Mouse (Mus musculus): ENCODE data around the gene Mzf1. TPM values are rescaled to one million over a fixed set of nuclear protein-coding genes. Genes with fewer than 3 reads are reported as not detected.

Gene Mzf1
- total RNA-seq, 2 experiments from 2014 or later, result 0.51 to 0.92 TPM

DNA sequence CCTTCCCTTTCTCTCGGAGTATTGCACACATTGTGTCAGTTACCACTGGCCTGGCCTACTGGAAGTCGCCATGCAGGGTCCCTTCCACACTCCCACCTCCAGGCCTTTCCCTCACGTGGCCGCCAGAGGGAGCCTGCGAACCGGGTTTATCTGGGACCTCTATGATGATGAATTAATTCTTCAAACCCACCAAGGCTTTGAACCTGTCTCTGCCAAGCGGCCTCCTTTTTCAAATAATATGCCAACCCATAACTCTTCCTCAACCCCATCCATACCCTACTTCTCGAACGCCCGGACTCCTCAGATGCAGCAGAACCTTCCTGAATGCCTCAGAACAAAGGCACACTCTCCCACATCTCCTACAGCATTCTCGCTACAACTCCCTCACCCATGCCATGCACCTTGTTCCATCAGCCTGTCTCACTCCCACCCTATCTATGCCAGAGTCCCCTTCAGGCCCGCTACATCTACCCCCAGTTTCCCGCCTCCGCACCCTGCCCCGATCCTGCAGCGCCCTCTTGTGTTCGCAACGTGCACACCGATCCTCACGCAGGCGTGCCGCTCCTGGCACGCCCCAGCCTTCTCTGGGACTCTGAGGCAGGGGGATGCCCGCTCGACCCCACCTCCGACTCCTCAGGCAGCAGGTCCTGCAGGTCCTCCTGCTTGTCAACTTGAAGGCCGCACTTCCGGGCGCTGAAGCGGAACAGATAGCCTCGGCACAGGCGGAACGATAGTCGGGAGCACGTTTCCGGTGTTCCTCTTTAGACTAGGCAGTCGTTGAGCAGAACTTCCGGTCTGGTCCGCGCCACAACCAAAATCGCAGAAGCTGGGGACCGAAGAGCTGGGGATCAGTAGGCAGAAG lies 45.2 kb downstream of the Mzf1 start:
- H3K27ac ChIP-seq, result peak overlapping the region; percentile 97
- intact Hi-C loops (cut with DNase I), result loop anchor here (1.0 kb wide), 2 partner anchors 37 to 99 kb away; no protein-coding TSS in a partner anchor
- peak; percentile 74 for TF ChIP-seq CTCF (IDR thresholded peaks at IDR 0.05)
- H3K4me3 ChIP-seq, result peak overlapping the region; percentile 80
- DNase-seq, result peak; percentile 93

DNA sequence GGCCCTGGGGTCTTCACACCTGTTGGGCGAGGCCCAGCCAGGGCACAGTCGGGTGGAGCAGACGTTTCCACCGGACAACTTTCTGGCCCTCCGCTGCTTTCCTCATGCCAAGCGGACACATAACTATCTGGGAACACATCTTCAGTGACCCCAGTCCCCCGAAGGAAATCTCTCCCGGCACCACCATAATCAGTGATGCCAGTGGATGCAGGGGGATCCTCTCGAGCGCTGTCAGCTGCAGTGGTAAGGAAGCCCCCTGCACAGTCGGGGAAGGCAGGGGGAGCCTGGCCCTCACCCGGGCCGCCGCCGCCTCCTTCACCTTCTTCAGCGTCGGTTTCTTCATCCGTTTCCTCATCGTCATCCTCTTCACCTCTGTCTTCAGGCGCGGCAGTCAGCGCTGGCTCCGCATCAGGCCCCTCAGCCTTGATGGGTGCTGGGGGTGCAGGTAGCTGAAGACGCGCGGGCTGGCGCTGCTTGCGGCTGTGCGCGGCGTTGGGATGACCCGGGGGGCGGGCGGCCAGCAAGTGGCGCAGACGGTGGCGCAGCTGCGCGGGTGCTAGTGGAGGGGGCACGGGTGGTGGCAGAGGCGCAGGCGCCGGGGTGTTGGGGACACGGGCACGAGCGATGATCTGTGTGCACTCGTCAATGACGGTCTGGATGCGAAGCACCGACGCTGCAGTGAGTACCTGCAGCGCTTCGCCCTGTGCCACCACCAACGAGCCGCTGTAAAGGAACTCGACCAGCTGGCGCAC lies 47.0 kb downstream of the Mzf1 start:
- Histone ChIP-seq H3K27ac (peak overlapping the region; percentile 63), H3K4me3 (peak overlapping the region; percentile 36)
- TF ChIP-seq CTCF (IDR thresholded peaks at IDR 0.05), result no peak
- intact Hi-C loops (cut with DNase I), result no loop called here
- peak; percentile 20 for DNase-seq

DNA sequence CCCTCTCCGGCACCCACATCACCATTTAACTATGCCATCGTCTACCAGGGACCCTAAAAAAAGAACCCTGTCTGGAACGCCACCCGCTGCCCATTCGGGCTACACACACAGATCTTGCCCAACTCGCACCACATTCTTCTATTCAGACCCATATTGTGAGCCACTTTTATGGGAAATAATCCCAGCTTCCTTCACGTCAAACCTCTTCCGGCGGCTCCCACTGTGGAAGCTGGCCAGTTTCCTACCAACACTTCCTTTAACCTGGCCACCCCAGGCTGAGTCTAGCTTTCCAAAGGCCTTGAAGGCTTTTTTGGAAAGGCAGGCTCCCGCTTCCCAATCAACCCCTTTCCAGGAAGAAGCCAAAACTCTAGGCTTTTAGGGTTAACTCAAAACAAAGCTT lies 48.0 kb downstream of the Mzf1 start:
- no peak for DNase-seq
- peak overlapping the region; percentile 36 for H3K4me3 ChIP-seq
- intact Hi-C loops (cut with DNase I), result no loop called here
- TF ChIP-seq CTCF (IDR thresholded peaks at IDR 0.05), result no peak
- peak overlapping the region; percentile 63 for H3K27ac ChIP-seq

DNA sequence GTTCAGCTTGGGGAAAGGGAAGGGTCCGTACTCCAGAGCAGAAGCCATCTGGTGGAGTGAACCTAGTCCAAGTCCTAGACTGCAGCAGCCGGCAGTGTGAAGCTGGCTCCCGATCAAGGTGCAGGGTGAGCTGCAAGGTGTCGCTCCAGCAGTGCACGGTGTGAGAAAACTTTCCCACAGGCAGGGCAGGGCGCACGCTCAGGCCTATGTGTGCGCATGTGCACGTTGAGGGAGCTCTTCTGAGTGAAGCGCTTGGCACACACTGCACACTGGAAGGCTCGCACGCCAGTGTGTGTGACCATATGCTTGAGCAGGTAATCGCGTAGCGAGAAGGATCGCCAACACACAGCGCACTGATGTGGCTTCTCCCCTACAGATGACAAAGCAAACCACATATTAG lies 48.6 kb downstream of the Mzf1 start:
- intact Hi-C loops (cut with DNase I), result no loop called here
- DNase-seq, result no peak
- peak overlapping the region; percentile 63 for H3K27ac ChIP-seq
- TF ChIP-seq CTCF (IDR thresholded peaks at IDR 0.05), result no peak
- peak overlapping the region; percentile 36 for H3K4me3 ChIP-seq

DNA sequence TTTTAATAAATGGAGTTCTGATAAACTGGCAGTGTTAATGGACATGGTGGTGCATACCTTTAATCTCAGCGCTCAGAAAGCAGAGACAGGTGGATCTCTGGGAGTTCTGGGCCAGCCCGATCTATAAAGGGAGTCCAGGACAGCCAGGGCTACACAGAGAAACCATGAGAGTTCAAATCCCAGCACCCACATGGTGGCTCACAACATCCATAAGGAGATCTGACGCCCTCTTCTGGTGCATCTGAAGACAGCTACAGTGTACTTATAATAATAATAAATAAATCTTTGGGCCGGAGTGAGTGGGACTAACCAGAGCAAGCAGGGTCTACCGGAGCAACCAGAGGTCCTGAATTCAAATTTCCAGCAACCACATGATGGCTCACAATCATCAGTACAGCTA lies 51.2 kb downstream of the Mzf1 start:
- no peak overlapping the region for H3K4me3 ChIP-seq
- no peak for DNase-seq
- no peak for TF ChIP-seq CTCF (IDR thresholded peaks at IDR 0.05)
- intact Hi-C loops (cut with DNase I), result no loop called here
- H3K27ac ChIP-seq, result no peak overlapping the region

DNA sequence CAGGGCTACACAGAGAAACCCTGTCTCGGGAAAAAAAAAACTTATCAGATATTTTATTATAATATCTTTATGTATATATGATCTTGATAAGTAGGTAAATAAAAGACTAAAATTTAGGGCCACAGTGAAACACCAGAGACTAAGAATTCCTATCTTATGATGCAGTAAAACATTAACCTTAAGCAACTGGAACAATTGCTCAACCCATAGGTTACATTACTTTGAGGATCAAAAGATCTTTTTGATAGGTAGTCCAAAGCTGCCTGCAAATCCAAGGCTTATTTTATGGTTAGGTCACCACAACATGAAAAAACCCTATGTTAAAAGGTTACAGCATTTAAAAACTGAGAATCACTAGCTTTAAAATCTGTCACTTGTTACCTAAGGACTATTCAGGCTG lies 53.0 kb downstream of the Mzf1 start:
- no peak for TF ChIP-seq CTCF (IDR thresholded peaks at IDR 0.05)
- H3K4me3 ChIP-seq, result no peak overlapping the region
- no peak overlapping the region for H3K27ac ChIP-seq
- DNase-seq, result no peak
- intact Hi-C loops (cut with DNase I), result no loop called here

DNA sequence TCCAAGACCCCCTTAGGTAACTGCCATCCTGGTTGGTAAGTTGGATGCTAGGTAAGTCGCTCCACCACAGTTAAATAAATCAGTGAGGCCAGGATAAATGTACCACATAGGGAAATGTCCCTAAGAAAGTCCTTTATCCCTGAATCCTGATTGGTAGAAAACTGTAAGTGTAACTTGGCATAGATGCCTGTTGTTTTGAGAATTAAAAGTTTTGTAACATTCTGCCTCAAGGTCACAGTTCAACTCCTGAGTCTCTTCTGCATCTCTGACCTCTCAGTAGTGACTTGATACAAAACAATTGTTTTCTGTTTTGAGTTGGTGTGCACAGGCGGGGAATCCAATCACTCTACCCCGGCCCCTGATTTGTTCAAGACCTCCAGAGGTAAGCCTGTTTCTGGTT lies 55.7 kb downstream of the Mzf1 start, which contains the start of gene Trim28:
Gene Trim28 (plus strand): TSS at position 264 of the 400 bp plus-strand sequence.
- no peak for DNase-seq
- H3K27ac ChIP-seq, result no peak within 1 kb of the TSS
- no peak within 1 kb of the TSS for H3K4me3 ChIP-seq
- no peak for TF ChIP-seq CTCF (IDR thresholded peaks at IDR 0.05)
- intact Hi-C loops (cut with DNase I), result no loop called here

DNA sequence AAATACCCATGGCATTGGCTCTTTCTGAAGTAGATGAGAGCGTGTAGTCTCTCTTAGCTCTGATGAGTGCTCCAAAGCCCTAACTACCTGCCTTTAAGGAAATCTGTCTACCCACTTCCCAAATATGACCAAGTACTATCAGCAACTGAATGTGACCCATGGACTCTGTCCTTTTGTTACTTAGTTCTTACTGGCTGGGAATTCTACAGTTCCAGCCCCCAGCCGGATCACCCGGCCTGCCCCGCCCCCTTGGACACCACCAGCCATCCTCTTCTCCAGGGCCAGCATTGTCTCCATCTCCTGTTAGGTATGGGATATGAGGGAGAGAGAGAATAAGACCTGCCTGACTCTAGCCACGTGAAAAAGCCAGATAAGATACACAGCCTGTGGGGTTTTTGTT lies 56.5 kb downstream of the Mzf1 start, which contains the start of gene Slc27a5:
Gene Slc27a5 (minus strand): TSS at position 140 of the 400 bp plus-strand sequence.
- intact Hi-C loops (cut with DNase I), result no loop called here
- no peak for TF ChIP-seq CTCF (IDR thresholded peaks at IDR 0.05)
- H3K4me3 ChIP-seq, result no peak within 1 kb of the TSS
- DNase-seq, result no peak
- no peak within 1 kb of the TSS for H3K27ac ChIP-seq

DNA sequence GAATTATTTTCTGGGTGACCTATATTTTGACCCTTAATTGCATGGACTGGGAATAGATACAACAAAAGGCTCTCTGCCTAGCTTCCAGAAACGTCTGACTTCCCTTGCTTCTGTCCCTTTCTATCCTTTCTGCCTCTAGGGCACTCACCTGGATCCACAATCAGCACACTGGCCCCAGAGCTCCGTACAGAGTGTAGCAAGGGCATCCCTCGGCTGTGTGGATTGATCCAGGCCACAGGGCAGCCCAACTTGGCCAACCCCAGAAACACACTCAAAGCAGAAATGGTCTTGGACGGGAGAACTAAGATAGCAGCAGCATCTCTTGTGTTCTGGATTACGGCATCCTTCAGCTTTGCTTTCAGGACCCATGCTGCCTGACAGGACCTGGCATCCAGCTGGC lies 57.3 kb downstream of the Mzf1 start:
- no peak for TF ChIP-seq CTCF (IDR thresholded peaks at IDR 0.05)
- intact Hi-C loops (cut with DNase I), result no loop called here
- no peak overlapping the region for H3K4me3 ChIP-seq
- H3K27ac ChIP-seq, result no peak overlapping the region
- DNase-seq, result no peak

DNA sequence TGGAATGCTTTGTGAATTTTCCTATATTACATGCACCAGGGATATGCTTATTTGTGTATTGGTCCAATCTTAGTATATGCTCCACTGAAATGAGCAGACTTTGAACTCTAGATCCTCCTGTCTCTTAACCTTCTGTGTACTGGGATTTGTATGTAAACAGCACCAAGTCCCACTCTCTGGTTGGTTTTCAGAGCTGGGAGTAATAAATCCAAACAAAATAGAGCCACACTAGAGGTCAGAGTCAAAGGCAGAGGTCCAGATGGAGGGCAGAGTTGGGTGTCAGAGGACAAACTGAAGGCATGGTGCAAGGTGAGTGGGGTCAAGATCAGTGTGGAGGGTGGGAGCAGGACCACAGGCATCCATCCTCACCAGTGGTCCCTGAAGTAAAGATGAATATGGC lies 58.7 kb downstream of the Mzf1 start:
- Histone ChIP-seq H3K27ac (no peak overlapping the region), H3K4me3 (no peak overlapping the region)
- DNase-seq, result no peak
- intact Hi-C loops (cut with DNase I), result no loop called here
- TF ChIP-seq CTCF (IDR thresholded peaks at IDR 0.05), result no peak

DNA sequence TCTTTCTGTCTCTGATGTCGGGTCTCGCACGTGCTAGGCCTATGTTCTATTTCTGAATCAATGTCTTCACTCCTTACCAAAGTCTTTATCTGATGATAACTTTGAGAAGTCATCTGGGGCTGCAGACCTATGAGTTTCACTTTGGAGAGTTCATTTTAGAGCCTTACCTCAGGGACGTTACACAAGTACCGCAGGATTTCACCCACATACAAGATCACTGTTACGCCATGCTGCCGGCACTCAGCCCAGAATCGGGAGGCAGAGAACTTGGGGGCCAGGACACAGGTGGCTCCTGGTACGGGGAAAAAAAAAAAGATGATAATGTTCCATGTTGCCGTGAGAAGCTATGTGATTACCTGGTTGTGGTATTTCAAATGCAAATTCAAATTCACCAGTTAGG lies 61.4 kb downstream of the Mzf1 start:
- H3K27ac ChIP-seq, result no peak overlapping the region
- no peak for DNase-seq
- no peak for TF ChIP-seq CTCF (IDR thresholded peaks at IDR 0.05)
- H3K4me3 ChIP-seq, result no peak overlapping the region
- intact Hi-C loops (cut with DNase I), result no loop called here

Other genes with a start within 250 kb of the Mzf1 start
- 1 to 10 TPM; 3.7 to 5.6 TPM for gene Zfp329, start 235.9 kb downstream of the Mzf1 start, total RNA-seq (2021)
- 10 to 100 TPM; 11.4 to 13.2 TPM for gene Zfp110, start 220.0 kb downstream of the Mzf1 start, total RNA-seq (2021)
- gene Zfp128, start 173.6 kb downstream of the Mzf1 start, total RNA-seq (2021), result 1 to 10 TPM; 2.2 to 2.3 TPM
- 1 to 10 TPM; 3.7 to 4.4 TPM for gene Zscan22, start 156.9 kb downstream of the Mzf1 start, total RNA-seq (2021)
- 100 to 1,000 TPM; 574 to 617 TPM for gene Rps5, start 132.5 kb downstream of the Mzf1 start, total RNA-seq (2021)
- under 1 TPM; 0.31 to 0.81 TPM for gene Rnf225, start 127.3 kb downstream of the Mzf1 start, total RNA-seq (2021)
- gene Zfp324, start 88.9 kb downstream of the Mzf1 start, total RNA-seq (2021), result 1 to 10 TPM; 1.5 to 2.0 TPM
- gene Zfp446, start 76.9 kb downstream of the Mzf1 start, total RNA-seq (2021), result 1 to 10 TPM; 2.7 TPM
- under 1 TPM in 1 of 2 experiments, not detected in 1; 0.42 TPM for gene Slc27a5, start 56.6 kb downstream of the Mzf1 start, total RNA-seq (2021)
- gene Trim28, start 55.6 kb downstream of the Mzf1 start, total RNA-seq (2021), result 10 to 100 TPM; 71.3 to 71.5 TPM
- gene Zbtb45, start 44.7 kb downstream of the Mzf1 start, total RNA-seq (2021), result 1 to 10 TPM; 3.3 to 4.4 TPM
- gene Chmp2a, start 20.0 kb downstream of the Mzf1 start, total RNA-seq (2021), result 100 to 1,000 TPM in 1 of 2 experiments, 10 to 100 TPM in 1; 76.2 to 106 TPM
- 100 to 1,000 TPM; 136 to 146 TPM for gene Ube2m, start 16.5 kb downstream of the Mzf1 start, total RNA-seq (2021)
- not detected for gene Vmn1r85, start 40.4 kb upstream of the Mzf1 start, total RNA-seq (2021)
- gene Vmn1r86, start 65.2 kb upstream of the Mzf1 start, total RNA-seq (2021), result not detected
- not detected for gene Vmn1r87, start 85.4 kb upstream of the Mzf1 start, total RNA-seq (2021)
- gene Vmn1r88, start 104.8 kb upstream of the Mzf1 start, total RNA-seq (2021), result under 1 TPM; 0.05 to 0.11 TPM
- gene Vmn1r89, start 158.3 kb upstream of the Mzf1 start, total RNA-seq (2021), result not detected
- 1 to 10 TPM; 1.1 to 1.4 TPM for gene Lig1, start 222.5 kb upstream of the Mzf1 start, total RNA-seq (2021)
- gene Zswim9, start 224.0 kb upstream of the Mzf1 start, total RNA-seq (2021), result 10 to 100 TPM; 12.6 to 14.5 TPM

Data from gastrocnemius, adult 2 months (tissue).